Mouse (Mus musculus) monocyte, adult 2 months (primary cell): ENCODE data around the gene Olfr765.
"Not testable (repeated sequence)": the region's sequence is repeated elsewhere in the genome, so short reads cannot be mapped to it uniquely, and the experiment has no call there.

Experiments used
- DNase-seq, 2 experiments: peaks; one replicate each; pipeline ENCODE4 v3.0.0; 2022; ENCODE audit warnings: low spot score in 2 of 2, low read depth in 1 of 2

The Olfr765 gene

GRCm38 (mm10) chr10:129049898-129050297, at the start of gene Olfr765:
TSS of gene Olfr765 (minus strand) at chr10:129049998.
- DNase-seq: not testable (repeated sequence)

- no peak for DNase-seq
Measured at GRCm38 (mm10) chr10:129099275-129099674, 49.5 kb upstream of the Olfr765 start, which contains the start of gene Olfr768. TSS of gene Olfr768 (minus strand) at chr10:129099375.

GRCm38 (mm10) chr10:129082810-129083209, 33.0 kb upstream of the Olfr765 start, which contains the start of gene Olfr767:
TSS of gene Olfr767 (minus strand) at chr10:129082910.
- not testable (repeated sequence) for DNase-seq

GRCm38 (mm10) chr10:129068877-129069276, 19.1 kb upstream of the Olfr765 start, which contains the start of gene Olfr766-ps1:
TSS of gene Olfr766-ps1 (minus strand) at chr10:129068977.
- no peak for DNase-seq

GRCm38 (mm10) chr10:129039796-129040195, 10.0 kb downstream of the Olfr765 start, which contains the start of gene Olfr764-ps1:
TSS of gene Olfr764-ps1 (minus strand) at chr10:129039896.
- DNase-seq: no peak

GRCm38 (mm10) chr10:129028343-129028742, 21.5 kb downstream of the Olfr765 start:
- no peak for DNase-seq

GRCm38 (mm10) chr10:129026018-129026662, 23.7 kb downstream of the Olfr765 start:
- no peak for DNase-seq

GRCm38 (mm10) chr10:129023319-129023718, 26.5 kb downstream of the Olfr765 start:
- DNase-seq: no peak

GRCm38 (mm10) chr10:129014477-129014876, 35.3 kb downstream of the Olfr765 start:
- DNase-seq: no peak

GRCm38 (mm10) chr10:129011511-129011910, 38.3 kb downstream of the Olfr765 start:
- not testable (repeated sequence) for DNase-seq

- DNase-seq: no peak
Measured at GRCm38 (mm10) chr10:129010288-129010841, 39.4 kb downstream of the Olfr765 start, which contains the start of gene Olfr763. TSS of gene Olfr763 (plus strand) at chr10:129010791.

GRCm38 (mm10) chr10:129004032-129004920, 45.5 kb downstream of the Olfr765 start:
- no peak for DNase-seq

- no peak for DNase-seq
Measured at GRCm38 (mm10) chr10:128996523-128997040, 53.2 kb downstream of the Olfr765 start.

- DNase-seq: no peak
Measured at GRCm38 (mm10) chr10:128995796-128996195, 54.0 kb downstream of the Olfr765 start.
